Mouse (Mus musculus) heart, postnatal 0 days (tissue): ENCODE measurements around the gene Top2a.

Source experiments
- CTCF ChIP-seq: IDR thresholded peaks from 2 replicates; pipeline ENCODE4 v1.5.1; 2016; ENCODE audit warnings: antibody characterized with exemption, control low read depth, low read depth
- EP300 ChIP-seq: IDR thresholded peaks from 2 replicates; pipeline ENCODE4 v1.6.1; 2016; ENCODE audit warnings: antibody characterized with exemption, low read depth

DNA sequence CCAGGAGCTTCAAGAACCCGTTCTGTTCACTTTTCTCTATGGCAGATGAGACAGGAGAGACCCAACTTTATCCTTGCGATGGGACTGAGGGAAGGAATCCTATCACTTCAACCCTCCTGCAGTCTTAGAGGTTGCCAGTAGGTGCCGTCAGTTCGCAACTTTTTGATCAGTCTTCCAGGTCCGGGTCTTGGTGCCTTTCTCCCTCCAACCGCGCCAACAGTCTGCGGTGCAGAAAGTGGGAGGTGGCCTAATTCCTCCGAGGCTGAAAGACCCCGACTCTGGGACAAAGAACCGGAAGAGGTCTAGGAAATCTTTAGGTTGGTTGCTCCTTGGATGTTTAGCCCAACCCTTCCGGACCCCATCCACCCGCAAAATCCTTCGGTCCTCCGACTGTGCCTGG is 15.8 kb upstream of the Top2a start:
- peak; percentile 89 for TF ChIP-seq CTCF
- TF ChIP-seq EP300 = no peak
